12 mouse cellular contexts compared by ENCODE assay signal in genomic region chr8:125343867-125344266, GRCm38 (mm10).
DNase-seq lines count a peak whose midpoint lies in the region; ATAC-seq and TF ChIP-seq lines count a peak whose summit lies in the region.
"Had no signal": no experiment of that assay in that cellular context is flagged by ENCODE, and none has a peak within 500 bp of the region (broad histone marks: within the 10 kb centered on the region; RNA-seq: fewer than 3 reads in every experiment).

No protein-coding gene starts in this region.

- TF ChIP-seq POLR2A in CH12.LX (IDR thresholded peaks at IDR 0.05; ENCODE audit: low read depth, low read length) = no peak
- TF ChIP-seq POLR2A in embryonic fibroblast, embryonic 13.5 days (IDR thresholded peaks at IDR 0.05; ENCODE audit: low read depth, low read length) = no peak

- no peak overlapping the region for H3K4me3 ChIP-seq in kidney, embryonic 16.5 days (ENCODE audit: low read length)
- no peak overlapping the region for H3K4me3 ChIP-seq in CH12.LX (replicated peaks in 1 of 3; ENCODE audit: low read depth in 2 of 3, low read length in 2 of 3, poor library complexity in 1 of 3)
- no peak overlapping the region for H3K4me3 ChIP-seq in embryonic fibroblast, embryonic 13.5 days (ENCODE audit: insufficient read depth, low read length)
- H3K4me3 ChIP-seq: heart, embryonic 15.5 days; neural tube, embryonic 12.5 days had no signal

- ATAC-seq in kidney, embryonic 16.5 days (ENCODE audit: low FRiP score, low TSS enrichment) = no peak
- no peak for ATAC-seq in erythroblast, adult 5-6 weeks (replicated peaks; ENCODE audit: low FRiP score, poor library complexity, severe bottlenecking)
- ATAC-seq in cerebellum, adult (ENCODE audit: insufficient number of reproducible peaks, low FRiP score, low TSS enrichment) = no peak

- no peaks in the 10 kb centered on the region for H3K79me2 ChIP-seq in CH12.LX (replicated peaks; ENCODE audit: control insufficient read depth, extremely low read depth, insufficient read depth, poor library complexity, severe bottlenecking)

- TF ChIP-seq CTCF in CH12.LX (conservative IDR thresholded peaks at IDR 0.05 in 1 of 2, IDR thresholded peaks at IDR 0.05 in 1 of 2; ENCODE audit: low read depth in 2 of 2, low read length in 2 of 2) = no peak
- no peak for TF ChIP-seq CTCF in embryonic fibroblast, embryonic 13.5 days (IDR thresholded peaks at IDR 0.05; ENCODE audit: borderline replicate concordance, insufficient read depth, low read length)

- in situ Hi-C loops in CH12.LX (cut with MboI; ENCODE audit: low pct_ligation_motif_present, low pct_unique_long_range_greater_than_20kb, low sequenced_read_pairs) = loop anchor here (25.0 kb wide), 1 partner anchor 218 kb away; the partner anchor contains the start of gene Sipa1l2

- no peaks in the 10 kb centered on the region; the same call in 1 of the 2 replicates for H3K27me3 ChIP-seq in kidney, embryonic 16.5 days (ENCODE audit: insufficient read depth, low read length)
- H3K27me3 ChIP-seq in CH12.LX (replicated peaks) = no peaks in the 10 kb centered on the region
- H3K27me3 ChIP-seq: heart, embryonic 15.5 days had no signal

- 36% methylated on average over 9 of the region's 9 CpGs for WGBS in kidney, embryonic 16.5 days

- no peak overlapping the region for H3K27ac ChIP-seq in kidney, embryonic 16.5 days (ENCODE audit: low read length)
- H3K27ac ChIP-seq in CH12.LX (ENCODE audit: insufficient read depth, low read depth) = no peak overlapping the region
- H3K27ac ChIP-seq in embryonic fibroblast, embryonic 13.5 days (ENCODE audit: insufficient read depth, low read length) = peak overlapping the region; percentile 80
- H3K27ac ChIP-seq: heart, embryonic 15.5 days; neural tube, embryonic 12.5 days had no signal

- TF ChIP-seq RAD21 in CH12.LX (IDR thresholded peaks at IDR 0.05; ENCODE audit: low read depth, low read length) = no peak

- TF ChIP-seq EP300 in CH12.LX (IDR thresholded peaks at IDR 0.05; ENCODE audit: low read length) = no peak

- H3K9me3 ChIP-seq in kidney, embryonic 16.5 days (ENCODE audit: low read length) = no peaks in the 10 kb centered on the region
- no peaks in the 10 kb centered on the region for H3K9me3 ChIP-seq in CH12.LX (replicated peaks; ENCODE audit: low read length)
- H3K9me3 ChIP-seq: heart, embryonic 15.5 days; neural tube, embryonic 12.5 days had no signal

- dilution Hi-C loops in CH12.LX (cut with MboI; ENCODE audit: extremely low pct_ligation_motif_present, extremely low pct_unique_long_range_greater_than_20kb, low sequenced_read_pairs) = no loop called here

- DNase-seq in kidney, adult 18-20 months = no peak
- peak; percentile 32 for DNase-seq in 416B (ENCODE audit: low read depth)
- peak; percentile 76 for DNase-seq in CH12.LX (ENCODE audit: extremely low read depth)
- no peak for DNase-seq in thymus, postnatal 4 days
- DNase-seq: embryo, embryonic 11 days; lung, embryonic 14.5 days had no signal

- H3K36me3 ChIP-seq in kidney, embryonic 16.5 days (ENCODE audit: insufficient read depth, low read length) = no peaks in the 10 kb centered on the region
- H3K36me3 ChIP-seq in CH12.LX (replicated peaks in 1 of 2; ENCODE audit: control insufficient read depth in 1 of 2, insufficient read depth in 1 of 2, low read length in 1 of 2) = no peaks in the 10 kb centered on the region
- H3K36me3 ChIP-seq: heart, embryonic 15.5 days; neural tube, embryonic 12.5 days had no signal

- H3K9ac ChIP-seq in kidney, embryonic 16.5 days (replicated peaks; ENCODE audit: low read length) = 0 out of 2 replicates have a peak overlapping the region, but pooled peaks have one; percentile 10
- no peak overlapping the region for H3K9ac ChIP-seq in CH12.LX (ENCODE audit: insufficient read depth, low read depth)
- H3K9ac ChIP-seq: heart, embryonic 15.5 days; lung, embryonic 14.5 days; neural tube, embryonic 12.5 days had no signal

- peaks cover 32% of the 10 kb centered on the region for H3K4me1 ChIP-seq in kidney, embryonic 16.5 days (ENCODE audit: insufficient read depth, low read length)
- peaks cover 8 to 19% of the 10 kb centered on the region in 2 experiments for H3K4me1 ChIP-seq in CH12.LX (ENCODE audit: control insufficient read depth in 1 of 2, insufficient read depth in 2 of 2)
- H3K4me1 ChIP-seq in embryonic fibroblast, embryonic 13.5 days (ENCODE audit: control insufficient read depth, insufficient read depth, low read length) = peaks cover 27% of the 10 kb centered on the region

- no peak overlapping the region for H3K4me2 ChIP-seq in kidney, embryonic 16.5 days (replicated peaks; ENCODE audit: low read depth, low read length)
- peak overlapping the region; percentile 17; the same call in 1 of the 2 replicates for H3K4me2 ChIP-seq in CH12.LX (ENCODE audit: insufficient read depth, low read depth, poor library complexity, severe bottlenecking)
- H3K4me2 ChIP-seq: heart, embryonic 15.5 days; lung, embryonic 14.5 days; neural tube, embryonic 12.5 days had no signal

TF ChIP-seq in CH12.LX, 34 proteins besides CTCF, POLR2A, EP300 and RAD21:
- TF ChIP-seq ETS1 (conservative IDR thresholded peaks at IDR 0.05; ENCODE audit: low read depth, low read length) (peak; percentile 63), MAZ (IDR thresholded peaks at IDR 0.05; ENCODE audit: low read depth, low read length) (no peak), MAFK (IDR thresholded peaks at IDR 0.05; ENCODE audit: insufficient replicate concordance, low read length) (0 out of 2 replicates have a peak, but pooled peaks have one; percentile 28)

Comparison
In these comparisons a context has a peak if more than half of its experiments do, and no peak if none do; other contexts are left out.
1. DNase-seq: peak in 416B (single experiment) and CH12.LX (single experiment); none in kidney, adult 18-20 months (single experiment) and thymus, postnatal 4 days (single experiment).